Mouse (Mus musculus) intestine, embryonic 16.5 days (tissue): Measurements from ENCODE around the gene Gm33543. TPM values are rescaled to one million over a fixed set of nuclear protein-coding genes. Genes with fewer than 3 reads are reported as not detected.

Source experiments
- ATAC-seq: fragments of 200-750 bp; cut with Nextera tagmentation; 2 replicates; pipeline ENCODE4 v1.8.0; 2017; ENCODE audit warnings: moderate TSS enrichment, moderate library complexity
- H3K27ac ChIP-seq: fragments of 300-500 bp; sonication (generic); 2 replicates; pipeline ENCODE4 v1.5.1; 2014; ENCODE audit warnings: mild to moderate bottlenecking, low read length
- H3K27me3 ChIP-seq: fragments of 300-500 bp; sonication (generic); replicated peaks from 2 replicates; pipeline ENCODE4 v1.6.1; 2014; ENCODE audit warnings: low read length, control low read depth, mixed read lengths; ENCODE audit not compliant: control insufficient read depth, insufficient read depth
- H3K36me3 ChIP-seq: fragments of 300-500 bp; sonication (generic); 2 replicates; pipeline ENCODE4 v1.6.1; 2014; ENCODE audit warnings: low read length, control low read depth; ENCODE audit not compliant: control insufficient read depth, insufficient read depth
- H3K4me1 ChIP-seq: fragments of 300-500 bp; sonication (generic); 2 replicates; pipeline ENCODE4 v1.6.1; 2014; ENCODE audit warnings: low read length, control low read depth, mixed read lengths; ENCODE audit not compliant: control insufficient read depth, insufficient read depth
- H3K4me2 ChIP-seq: fragments of 300-500 bp; sonication (generic); 2 replicates; pipeline ENCODE4 v1.6.1; 2014; ENCODE audit warnings: low read depth, low read length, control low read depth
- H3K4me3 ChIP-seq: fragments of 300-500 bp; sonication (generic); 2 replicates; pipeline ENCODE4 v1.5.1; 2014; ENCODE audit warnings: mild to moderate bottlenecking, low read length
- H3K9ac ChIP-seq: fragments of 300-500 bp; sonication (generic); 2 replicates; pipeline ENCODE4 v1.6.1; 2014; ENCODE audit warnings: low read depth, low read length
- H3K9me3 ChIP-seq: fragments of 300-500 bp; sonication (generic); 2 replicates; pipeline ENCODE4 v1.6.1; 2016; ENCODE audit warnings: low read length, control low read depth; ENCODE audit not compliant: control insufficient read depth
- WGBS: fragments of 180-500 bp; shearing (Covaris S2); extraction: QIAGEN DNeasy Blood & Tissue Kit; methylation state at CpG from one replicate; pipeline ENCODE4 v1.1.7; 2014; 5-methylcytosine and 5-hydroxymethylcytosine counted together
- polyA plus RNA-seq: library from polyadenylated mRNA; unstranded; fragments of >200 nt; fragmentation: Nextera tagmentation; extraction: Ambion mirVana; gene quantifications from 2 replicates; pipeline ENCODE4 v1.2.1, GENCODE M21; 2015

Gm33543 gene
- polyA plus RNA-seq, 1 experiment from 2014 or later, result not detected

- H3K4me2 ChIP-seq, result no peak overlapping the region
- no peak overlapping the region for H3K4me3 ChIP-seq
- H3K9me3 ChIP-seq, result no peaks in the 10 kb centered on the region
- no peak overlapping the region for H3K9ac ChIP-seq
- no peak overlapping the region for H3K27ac ChIP-seq
- H3K36me3 ChIP-seq, result no peaks in the 10 kb centered on the region
- ATAC-seq, result no peak
- H3K4me1 ChIP-seq, result no peaks in the 10 kb centered on the region
- no peaks in the 10 kb centered on the region for H3K27me3 ChIP-seq
- 91% methylated on average over 6 of the region's 6 CpGs for WGBS
These were observed 28.4 kb downstream of the Gm33543 start for GRCm38 (mm10) chr10:95814351-95814750.

- WGBS, result 74% methylated on average over 4 of the region's 4 CpGs
- no peaks in the 10 kb centered on the region for H3K27me3 ChIP-seq
- H3K4me2 ChIP-seq, result no peak overlapping the region
- H3K36me3 ChIP-seq, result no peaks in the 10 kb centered on the region
- no peaks in the 10 kb centered on the region for H3K9me3 ChIP-seq
- no peak overlapping the region for H3K4me3 ChIP-seq
- no peak overlapping the region for H3K27ac ChIP-seq
- no peak for ATAC-seq
- no peaks in the 10 kb centered on the region for H3K4me1 ChIP-seq
- no peak overlapping the region for H3K9ac ChIP-seq
These were observed 30.9 kb downstream of the Gm33543 start for GRCm38 (mm10) chr10:95811869-95812268.

GRCm38 (mm10) chr10:95801443-95801811, 41.3 kb downstream of the Gm33543 start:
- no peaks in the 10 kb centered on the region for H3K36me3 ChIP-seq
- H3K9ac ChIP-seq, result no peak overlapping the region
- 55% methylated on average over 2 of the region's 2 CpGs for WGBS
- no peaks in the 10 kb centered on the region for H3K27me3 ChIP-seq
- H3K9me3 ChIP-seq, result no peaks in the 10 kb centered on the region
- no peak for ATAC-seq
- H3K4me1 ChIP-seq, result no peaks in the 10 kb centered on the region
- H3K4me3 ChIP-seq, result no peak overlapping the region
- H3K4me2 ChIP-seq, result no peak overlapping the region
- H3K27ac ChIP-seq, result no peak overlapping the region

GRCm38 (mm10) chr10:95800693-95801442, 41.9 kb downstream of the Gm33543 start:
- H3K9ac ChIP-seq, result no peak overlapping the region
- 63% methylated on average over 7 of the region's 7 CpGs for WGBS
- no peaks in the 10 kb centered on the region for H3K36me3 ChIP-seq
- H3K27me3 ChIP-seq, result no peaks in the 10 kb centered on the region
- H3K4me2 ChIP-seq, result no peak overlapping the region
- H3K27ac ChIP-seq, result no peak overlapping the region
- H3K9me3 ChIP-seq, result no peaks in the 10 kb centered on the region
- H3K4me3 ChIP-seq, result no peak overlapping the region
- no peak for ATAC-seq
- no peaks in the 10 kb centered on the region for H3K4me1 ChIP-seq

GRCm38 (mm10) chr10:95797645-95798395, 44.9 kb downstream of the Gm33543 start:
- Histone ChIP-seq H3K36me3 (no peaks in the 10 kb centered on the region), H3K27ac (no peak overlapping the region), H3K4me3 (no peak overlapping the region), H3K9me3 (no peaks in the 10 kb centered on the region), H3K27me3 (no peaks in the 10 kb centered on the region), H3K4me2 (no peak overlapping the region), H3K4me1 (no peaks in the 10 kb centered on the region), H3K9ac (no peak overlapping the region)
- no peak for ATAC-seq
- WGBS, result 87% methylated on average over 12 of the region's 12 CpGs

GRCm38 (mm10) chr10:95795500-95795899, 47.2 kb downstream of the Gm33543 start:
- Histone ChIP-seq H3K4me2 (no peak overlapping the region), H3K9me3 (no peaks in the 10 kb centered on the region), H3K4me3 (no peak overlapping the region), H3K27ac (no peak overlapping the region), H3K9ac (no peak overlapping the region), H3K36me3 (no peaks in the 10 kb centered on the region), H3K4me1 (no peaks in the 10 kb centered on the region), H3K27me3 (no peaks in the 10 kb centered on the region)
- ATAC-seq, result no peak
- 89% methylated on average over 4 of the region's 4 CpGs for WGBS

GRCm38 (mm10) chr10:95794706-95795105, 48.0 kb downstream of the Gm33543 start:
- H3K9ac ChIP-seq, result no peak overlapping the region
- no peaks in the 10 kb centered on the region for H3K27me3 ChIP-seq
- WGBS, result 87% methylated on average over 6 of the region's 6 CpGs
- H3K4me3 ChIP-seq, result no peak overlapping the region
- H3K9me3 ChIP-seq, result no peaks in the 10 kb centered on the region
- ATAC-seq, result no peak
- H3K27ac ChIP-seq, result no peak overlapping the region
- no peaks in the 10 kb centered on the region for H3K4me1 ChIP-seq
- H3K4me2 ChIP-seq, result no peak overlapping the region
- no peaks in the 10 kb centered on the region for H3K36me3 ChIP-seq

- Histone ChIP-seq H3K4me1 (no peaks in the 10 kb centered on the region), H3K4me2 (no peak overlapping the region), H3K9ac (no peak overlapping the region), H3K27ac (no peak overlapping the region), H3K36me3 (no peaks in the 10 kb centered on the region), H3K9me3 (no peaks in the 10 kb centered on the region), H3K4me3 (no peak overlapping the region), H3K27me3 (no peaks in the 10 kb centered on the region)
- 80% methylated on average over 8 of the region's 8 CpGs for WGBS
- ATAC-seq, result no peak
These were observed 51.3 kb downstream of the Gm33543 start for GRCm38 (mm10) chr10:95791427-95791804.

- H3K27me3 ChIP-seq, result no peaks in the 10 kb centered on the region
- H3K9me3 ChIP-seq, result no peaks in the 10 kb centered on the region
- no peak overlapping the region for H3K27ac ChIP-seq
- no peaks in the 10 kb centered on the region for H3K4me1 ChIP-seq
- H3K4me3 ChIP-seq, result no peak overlapping the region
- 78% methylated on average over 15 of the region's 15 CpGs for WGBS
- no peak overlapping the region for H3K9ac ChIP-seq
- no peak overlapping the region for H3K4me2 ChIP-seq
- no peak for ATAC-seq
- H3K36me3 ChIP-seq, result no peaks in the 10 kb centered on the region
These were observed 51.8 kb downstream of the Gm33543 start for GRCm38 (mm10) chr10:95790771-95791426.
